Mouse (Mus musculus): Measurements from ENCODE around the gene Fam20b.

The Fam20b gene

DNA sequence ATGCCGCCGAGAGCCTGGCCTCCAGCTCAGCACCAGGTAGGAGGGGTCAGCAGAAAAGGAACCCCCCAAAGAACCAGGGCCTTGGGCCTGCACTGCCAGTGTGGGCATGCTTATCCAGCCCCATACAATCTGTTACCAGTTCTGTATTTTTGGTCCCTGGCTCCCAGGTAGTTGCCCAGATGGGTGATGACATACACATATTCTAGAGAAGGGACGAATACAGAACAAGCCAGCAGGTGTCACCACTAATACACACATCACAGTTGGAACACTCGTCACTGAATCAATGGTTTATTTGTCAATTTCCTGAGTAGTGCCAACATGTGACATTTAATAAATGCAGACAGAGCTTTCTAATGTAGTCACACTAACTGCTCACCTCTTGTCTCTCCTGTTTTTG lies 78.3 kb downstream of the Fam20b start:
- DNase-seq (ENCODE audit: extremely low spot score, low spot score): no peak

DNA sequence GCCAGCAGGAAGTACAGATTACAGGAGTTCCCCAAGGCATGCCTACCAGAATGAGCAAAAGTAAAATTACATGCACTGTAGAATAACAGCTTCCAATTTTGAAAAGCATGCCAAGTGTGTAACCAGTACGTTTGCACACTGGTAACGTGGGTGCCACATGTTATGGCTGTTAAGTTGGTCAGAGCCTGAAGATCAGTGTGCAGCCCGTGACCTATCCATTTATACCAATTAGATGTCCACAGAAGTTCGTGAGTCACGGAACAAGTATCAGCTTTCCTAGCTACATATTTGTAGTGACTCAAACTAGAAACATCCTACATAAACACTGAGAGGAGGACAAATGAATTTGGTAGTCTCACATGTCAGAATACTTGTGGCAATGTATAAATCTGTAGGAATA lies 79.4 kb downstream of the Fam20b start:
- DNase-seq (ENCODE audit: extremely low spot score, low spot score): no peak

- no peak for DNase-seq (ENCODE audit: extremely low spot score, low spot score)
Measured at GRCm38 (mm10) chr1:156635148-156635547, 83.7 kb downstream of the Fam20b start.

GRCm38 (mm10) chr1:156633095-156633494 lies 85.8 kb downstream of the Fam20b start:
- DNase-seq (ENCODE audit: extremely low spot score, low spot score): no peak

DNA sequence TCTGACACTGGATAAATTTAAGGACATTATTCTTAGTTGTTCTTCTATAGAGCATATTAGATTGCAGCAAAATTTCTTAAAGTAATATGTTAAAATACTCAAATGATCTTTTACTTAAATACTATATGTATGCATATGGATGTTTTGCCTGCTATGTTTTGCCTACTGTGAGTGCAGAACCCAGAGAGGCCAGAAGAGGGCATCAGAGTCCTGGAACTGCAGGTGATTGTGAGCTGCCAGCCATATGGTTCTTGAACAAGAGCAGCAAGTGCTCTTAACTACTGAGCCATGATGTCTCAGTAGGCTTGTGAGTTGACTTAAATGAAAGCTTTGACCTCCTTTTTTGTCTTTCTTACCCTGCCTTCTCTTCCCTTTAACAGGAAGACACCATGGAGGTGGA lies 87.9 kb downstream of the Fam20b start:
- no peak for DNase-seq (ENCODE audit: extremely low spot score, low spot score)

DNA sequence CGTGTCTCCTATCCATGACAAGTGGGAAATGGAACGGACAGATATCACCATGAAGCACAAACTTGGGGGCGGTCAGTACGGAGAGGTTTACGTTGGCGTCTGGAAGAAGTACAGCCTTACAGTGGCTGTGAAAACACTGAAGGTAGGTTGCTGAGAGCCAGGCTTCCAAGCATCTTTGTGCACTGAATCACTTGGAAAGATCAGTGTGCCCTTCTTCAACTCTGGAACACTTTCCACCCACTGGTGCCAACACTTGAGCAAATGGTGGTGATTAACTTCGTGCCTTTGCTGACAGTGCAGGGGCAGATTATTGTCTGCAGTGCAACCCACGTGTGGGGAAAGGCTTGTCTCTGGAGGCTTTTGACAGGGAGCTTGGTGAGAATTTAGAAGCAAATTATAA lies 88.9 kb downstream of the Fam20b start:
- no peak for DNase-seq (ENCODE audit: extremely low spot score, low spot score)
